Mouse (Mus musculus) MEL (cell line): ENCODE measurements around the gene Khnyn. TPM values are rescaled to one million over a fixed set of nuclear protein-coding genes. Genes with fewer than 3 reads are reported as not detected.

Experiments
- DNase-seq: peaks from one replicate; pipeline ENCODE4 v3.0.0; 2011; ENCODE audit warnings: low read depth, low spot score
- H3K27ac ChIP-seq: 2 replicates; pipeline ENCODE4 v1.5.1; 2012; ENCODE audit warnings: low read depth, mild to moderate bottlenecking, control low read depth, low read length, moderate library complexity; ENCODE audit not compliant: control insufficient read depth
- H3K27me3 ChIP-seq, 2 experiments: fragments of 150-350 bp in 1 of 2; sonication (generic) in 1 of 2; 2 replicates each; pipeline ENCODE4 v1.6.1; 2012; ENCODE audit warnings: low read length in 2 of 2, mild to moderate bottlenecking in 2 of 2, improper control_type of control experiment in 1 of 2, moderate library complexity in 1 of 2; ENCODE audit not compliant: insufficient read depth in 2 of 2, control insufficient read depth in 1 of 2
- H3K36me3 ChIP-seq, 2 experiments: 2 replicates each; pipeline ENCODE4 v1.6.1; 2012 to 2014; ENCODE audit warnings: low read length in 2 of 2, improper control_type of control experiment in 1 of 2, inconsistent platforms in 1 of 2, mild to moderate bottlenecking in 1 of 2; ENCODE audit not compliant: insufficient read depth in 2 of 2, control insufficient read depth in 1 of 2
- H3K4me1 ChIP-seq, 2 experiments: fragments of 150-350 bp in 1 of 2; sonication (generic) in 1 of 2; 2 replicates each; pipeline ENCODE4 v1.6.1; 2012; ENCODE audit warnings: low read length in 2 of 2, improper control_type of control experiment in 1 of 2, mild to moderate bottlenecking in 1 of 2; ENCODE audit not compliant: insufficient read depth in 2 of 2, control insufficient read depth in 1 of 2
- H3K4me3 ChIP-seq, 2 experiments: fragments of 150-350 bp in 1 of 2; sonication (generic) in 1 of 2; 2 replicates each; pipeline ENCODE4 v1.5.1; 2012; ENCODE audit warnings: low read depth in 2 of 2, low read length in 2 of 2, mild to moderate bottlenecking in 2 of 2, moderate library complexity in 2 of 2, control low read depth in 1 of 2, improper control_type of control experiment in 1 of 2; ENCODE audit not compliant: control insufficient read depth in 1 of 2, insufficient read depth in 1 of 2
- H3K79me2 ChIP-seq: 2 replicates; pipeline ENCODE4 v1.6.1; 2012; ENCODE audit warnings: mild to moderate bottlenecking, low read length, moderate library complexity; ENCODE audit not compliant: control insufficient read depth, poor library complexity, insufficient read depth
- H3K9ac ChIP-seq: 2 replicates; pipeline ENCODE4 v1.6.1; 2012; ENCODE audit warnings: low read depth, mild to moderate bottlenecking, control low read depth, low read length, moderate library complexity; ENCODE audit not compliant: control insufficient read depth, poor library complexity, severe bottlenecking
- H3K9me3 ChIP-seq: fragments of 150-350 bp; sonication (generic); replicated peaks from 2 replicates; pipeline ENCODE4 v1.6.1; 2012; ENCODE audit warnings: mild to moderate bottlenecking, low read length, improper control_type of control experiment, moderate library complexity; ENCODE audit not compliant: insufficient read depth
- BHLHE40 ChIP-seq: IDR thresholded peaks from 2 replicates; pipeline ENCODE4 v1.6.1; 2012; ENCODE audit warnings: low read depth, mild to moderate bottlenecking, inconsistent platforms, low read length, improper control_type of control experiment, borderline replicate concordance
- CHD2 ChIP-seq: IDR thresholded peaks from 2 replicates; pipeline ENCODE4 v1.6.1; 2011; ENCODE audit warnings: low read length, improper control_type of control experiment
- E2F4 ChIP-seq: IDR thresholded peaks from 2 replicates; pipeline ENCODE4 v1.6.1; 2011; ENCODE audit warnings: low read depth, low read length, improper control_type of control experiment, borderline replicate concordance
- EP300 ChIP-seq, 2 experiments: IDR thresholded peaks; 2 replicates each; pipeline ENCODE4 v1.6.1; 2011; ENCODE audit warnings: improper control_type of control experiment in 2 of 2, low read length in 2 of 2, low read depth in 1 of 2, mild to moderate bottlenecking in 1 of 2
- ETS1 ChIP-seq: IDR thresholded peaks from 2 replicates; pipeline ENCODE4 v1.6.1; 2012; ENCODE audit warnings: low read depth, mild to moderate bottlenecking, inconsistent platforms, low read length, improper control_type of control experiment, moderate library complexity
- GABPA ChIP-seq: IDR thresholded peaks from 2 replicates; pipeline ENCODE4 v1.6.1; 2012; ENCODE audit warnings: low read depth, mild to moderate bottlenecking, inconsistent platforms, low read length, improper control_type of control experiment, moderate library complexity
- GATA1 ChIP-seq: IDR thresholded peaks from 2 replicates; pipeline ENCODE4 v1.6.1; 2011; ENCODE audit warnings: low read depth, low read length, improper control_type of control experiment
- JUND ChIP-seq: IDR thresholded peaks from 2 replicates; pipeline ENCODE4 v1.6.1; 2011; ENCODE audit warnings: low read depth, mild to moderate bottlenecking, improper control_type of control experiment, low read length
- KAT2A ChIP-seq: conservative IDR thresholded peaks from 2 replicates; pipeline ENCODE4 v1.6.1; 2012; ENCODE audit warnings: low read depth, low read length, improper control_type of control experiment, inconsistent platforms
- MAX ChIP-seq: IDR thresholded peaks from 2 replicates; pipeline ENCODE4 v1.6.1; 2011; ENCODE audit warnings: low read length, improper control_type of control experiment
- MAZ ChIP-seq: IDR thresholded peaks from 2 replicates; pipeline ENCODE4 v1.6.1; 2012; ENCODE audit warnings: low read depth, mild to moderate bottlenecking, inconsistent platforms, low read length, improper control_type of control experiment
- MXI1 ChIP-seq: IDR thresholded peaks from 2 replicates; pipeline ENCODE4 v1.6.1; 2011; ENCODE audit warnings: mild to moderate bottlenecking, low read depth, low read length, improper control_type of control experiment
- NELFE ChIP-seq: IDR thresholded peaks from 2 replicates; pipeline ENCODE4 v1.6.1; 2011; ENCODE audit warnings: low read depth, low read length, improper control_type of control experiment
- NRF1 ChIP-seq: IDR thresholded peaks from 2 replicates; pipeline ENCODE4 v1.6.1; 2014; ENCODE audit warnings: low read depth, mild to moderate bottlenecking, inconsistent platforms, low read length, improper control_type of control experiment, moderate library complexity; ENCODE audit not compliant: poor library complexity, insufficient read depth, severe bottlenecking
- POLR2AphosphoS2 ChIP-seq: IDR thresholded peaks from 2 replicates; pipeline ENCODE4 v1.6.1; 2011; ENCODE audit warnings: low read length, improper control_type of control experiment
- POLR2AphosphoS5 ChIP-seq: IDR thresholded peaks from 2 replicates; pipeline ENCODE4 v1.6.1; 2012; ENCODE audit warnings: low read depth, borderline replicate concordance, mild to moderate bottlenecking, inconsistent platforms, low read length, moderate library complexity, mixed read lengths
- RAD21 ChIP-seq: IDR thresholded peaks from 2 replicates; pipeline ENCODE4 v1.6.1; 2011; ENCODE audit warnings: mild to moderate bottlenecking, low read depth, low read length, improper control_type of control experiment
- SIN3A ChIP-seq: IDR thresholded peaks from 2 replicates; pipeline ENCODE4 v1.6.1; 2012; ENCODE audit warnings: low read length, improper control_type of control experiment, inconsistent platforms
- SMC3 ChIP-seq: IDR thresholded peaks from 2 replicates; pipeline ENCODE4 v1.6.1; 2011; ENCODE audit warnings: low read depth, low read length, improper control_type of control experiment
- TBP ChIP-seq: IDR thresholded peaks from 2 replicates; pipeline ENCODE4 v1.8.0; 2011; ENCODE audit warnings: low read depth, low read length, improper control_type of control experiment
- UBTF ChIP-seq: IDR thresholded peaks from 2 replicates; pipeline ENCODE4 v1.6.1; 2012; ENCODE audit warnings: low read depth, mild to moderate bottlenecking, inconsistent platforms, low read length, improper control_type of control experiment, moderate library complexity, borderline replicate concordance; ENCODE audit not compliant: insufficient read depth
- USF1 ChIP-seq: IDR thresholded peaks from 2 replicates; pipeline ENCODE4 v1.6.1; 2014; ENCODE audit warnings: low read depth, mild to moderate bottlenecking, inconsistent platforms, low read length, improper control_type of control experiment, moderate library complexity
- USF2 ChIP-seq, 2 experiments: IDR thresholded peaks; 2 replicates each; pipeline ENCODE4 v1.6.1; 2011 to 2012; ENCODE audit warnings: improper control_type of control experiment in 2 of 2, low read length in 2 of 2, borderline replicate concordance in 1 of 2, inconsistent platforms in 1 of 2, low read depth in 1 of 2, mild to moderate bottlenecking in 1 of 2; ENCODE audit not compliant: insufficient read depth in 1 of 2
- ZC3H11A ChIP-seq: IDR thresholded peaks from 2 replicates; pipeline ENCODE4 v1.6.1; 2012; ENCODE audit warnings: low read depth, mild to moderate bottlenecking, inconsistent platforms, low read length, improper control_type of control experiment
- ZMIZ1 ChIP-seq: IDR thresholded peaks from 2 replicates; pipeline ENCODE4 v1.6.1; 2012; ENCODE audit warnings: low read depth, mild to moderate bottlenecking, inconsistent platforms, low read length, improper control_type of control experiment, moderate library complexity
- ZNF384 ChIP-seq: IDR thresholded peaks from 2 replicates; pipeline ENCODE4 v1.6.1; 2012; ENCODE audit warnings: low read depth, mild to moderate bottlenecking, inconsistent platforms, low read length, improper control_type of control experiment
- polyA plus RNA-seq, 2 experiments: library from polyadenylated mRNA; stranded (reverse) in 1 of 2; unstranded in 1 of 2; fragments of >175 nt in 1 of 2; fragments of >200 nt in 1 of 2; gene quantifications; 2 replicates each; pipeline versions ENCODE4 v1.2.1 to v1.2.4; 2012; ENCODE audit warnings: low replicate concordance in 2 of 2, low read depth in 1 of 2; ENCODE audit not compliant: insufficient read length in 2 of 2, insufficient read depth in 1 of 2, missing spikeins in 1 of 2
- total RNA-seq: library from RNA; depleted of rRNA; stranded (reverse); fragments of 300-350 nt; gene quantifications from 2 replicates; pipeline ENCODE4 v1.2.3, GENCODE M21; 2012

Gene Khnyn
- total and polyA plus RNA-seq, 3 experiments = 5.2 to 13.3 TPM; not detected in 1

- TF ChIP-seq UBTF (no peak), SMC3 (no peak), ZMIZ1 (no peak), RAD21 (no peak)
Observed at GRCm38 (mm10) chr14:55922475-55923232, 37.9 kb downstream of the Khnyn start (continued).

- TF ChIP-seq KAT2A (no peak), USF2 (IDR thresholded peaks at IDR 0.05; ENCODE audit: borderline replicate concordance in 1 of 2, insufficient read depth in 1 of 2, low read depth in 1 of 2, low read length in 2 of 2) (no peak), CHD2 (no peak), RAD21 (no peak), TBP (no peak)
- H3K27ac ChIP-seq = no peak overlapping the region
- H3K4me1 ChIP-seq = peaks cover 19 to 34% of the 10 kb centered on the region in 2 experiments
Observed at GRCm38 (mm10) chr14:55926847-55927246, 42.1 kb downstream of the Khnyn start.

GRCm38 (mm10) chr14:55929263-55929997 is 44.7 kb downstream of the Khnyn start:
- no peak for DNase-seq
- no peaks in the 10 kb centered on the region for H3K27me3 ChIP-seq
- H3K27ac ChIP-seq = peak overlapping the region; percentile 6; the same call in 1 of the 2 replicates
- H3K36me3 ChIP-seq = peaks cover 0 to 6% of the 10 kb centered on the region in 2 experiments; a peak in 2 of 4 replicates
- no peak for TF ChIP-seq POLR2AphosphoS5
- TF ChIP-seq E2F4 = no peak
- no peak for TF ChIP-seq ZC3H11A
- TF ChIP-seq EP300 (IDR thresholded peaks at IDR 0.05; ENCODE audit: low read depth in 1 of 2, low read length in 2 of 2) = peak in 1 of 2 experiments; percentile 61; a peak in 1 of 4 replicates
- TF ChIP-seq POLR2AphosphoS2 = no peak
- no peak for TF ChIP-seq MXI1
- TF ChIP-seq RAD21 = no peak
- no peak for TF ChIP-seq MAZ
- peak; percentile 69 for TF ChIP-seq USF1
- TF ChIP-seq NRF1 = no peak
- no peak for TF ChIP-seq MAX
- peak; percentile 75; the same call in 1 of the 2 replicates for TF ChIP-seq BHLHE40
- no peak for TF ChIP-seq ZNF384
- peak; percentile 49; the same call in 1 of the 2 replicates for TF ChIP-seq GATA1
- no peak for TF ChIP-seq ETS1
- no peak for TF ChIP-seq GABPA
- no peak for TF ChIP-seq JUND
- no peak for TF ChIP-seq SIN3A
- TF ChIP-seq UBTF = no peak
- no peak for TF ChIP-seq NELFE
- TF ChIP-seq SMC3 = no peak
- no peaks in the 10 kb centered on the region for H3K79me2 ChIP-seq
- no peaks in the 10 kb centered on the region for H3K9me3 ChIP-seq
- H3K9ac ChIP-seq = no peak overlapping the region
- H3K4me3 ChIP-seq = peak overlapping the region in 1 of 2 experiments; percentile 24; a peak in 2 of 4 replicates
- H3K4me1 ChIP-seq = peaks cover 18% of the 10 kb centered on the region in 2 experiments

More at GRCm38 (mm10) chr14:55926847-55927246, 42.1 kb downstream of the Khnyn start:
- H3K79me2 ChIP-seq = no peaks in the 10 kb centered on the region
- no peak for DNase-seq
- peaks cover 0 to 17% of the 10 kb centered on the region in 2 experiments; a peak in 2 of 4 replicates for H3K36me3 ChIP-seq
- H3K9me3 ChIP-seq = no peaks in the 10 kb centered on the region
- no peaks in the 10 kb centered on the region for H3K27me3 ChIP-seq
- no peak overlapping the region for H3K4me3 ChIP-seq
- no peak overlapping the region for H3K9ac ChIP-seq
